Mouse (Mus musculus): ENCODE results near the gene 2310011J03Rik.
"Not testable (repeated sequence)": the region's sequence is repeated elsewhere in the genome, so short reads cannot be mapped to it uniquely, and the experiment has no call there.

2310011J03Rik gene

GRCm38 (mm10) chr10:80320340-80320760, at the start of gene 2310011J03Rik:
TSS of gene 2310011J03Rik (minus strand) at chr10:80320537.
- peak; percentile 79 for DNase-seq (ENCODE audit: low read depth, low spot score)

- no peak for DNase-seq (ENCODE audit: low read depth, low spot score)
These were observed 48.1 kb upstream of the 2310011J03Rik start for GRCm38 (mm10) chr10:80368392-80368791.

GRCm38 (mm10) chr10:80367954-80368353, 47.6 kb upstream of the 2310011J03Rik start:
- DNase-seq (ENCODE audit: low read depth, low spot score): no peak

GRCm38 (mm10) chr10:80365736-80366135, 45.4 kb upstream of the 2310011J03Rik start:
- DNase-seq (ENCODE audit: low read depth, low spot score): no peak

- DNase-seq (ENCODE audit: low read depth, low spot score): no peak
These were observed 43.4 kb upstream of the 2310011J03Rik start for GRCm38 (mm10) chr10:80363734-80364133.

GRCm38 (mm10) chr10:80357994-80358639, 37.8 kb upstream of the 2310011J03Rik start:
- peak; percentile 75 for DNase-seq (ENCODE audit: low read depth, low spot score)

GRCm38 (mm10) chr10:80357336-80357735, 37.0 kb upstream of the 2310011J03Rik start:
- no peak for DNase-seq (ENCODE audit: low read depth, low spot score)

GRCm38 (mm10) chr10:80356737-80357136, 36.4 kb upstream of the 2310011J03Rik start:
- DNase-seq (ENCODE audit: low read depth, low spot score): no peak

GRCm38 (mm10) chr10:80356001-80356682, 35.8 kb upstream of the 2310011J03Rik start, which contains the start of gene Plk5:
TSS of gene Plk5 (plus strand) at chr10:80356459.
- peak; percentile 65 for DNase-seq (ENCODE audit: low read depth, low spot score)

- peak; percentile 77 for DNase-seq (ENCODE audit: low read depth, low spot score)
These were observed 35.1 kb upstream of the 2310011J03Rik start for GRCm38 (mm10) chr10:80355431-80355830.

- no peak for DNase-seq (ENCODE audit: low read depth, low spot score)
These were observed 32.4 kb upstream of the 2310011J03Rik start for GRCm38 (mm10) chr10:80352727-80353126.

GRCm38 (mm10) chr10:80351896-80352295, 31.6 kb upstream of the 2310011J03Rik start:
- DNase-seq (ENCODE audit: low read depth, low spot score): no peak

- DNase-seq (ENCODE audit: low read depth, low spot score): no peak
These were observed 30.0 kb upstream of the 2310011J03Rik start for GRCm38 (mm10) chr10:80350292-80350691.

- no peak for DNase-seq (ENCODE audit: low read depth, low spot score)
These were observed 28.6 kb upstream of the 2310011J03Rik start for GRCm38 (mm10) chr10:80348981-80349380.

- DNase-seq (ENCODE audit: low read depth, low spot score): no peak
These were observed 28.0 kb upstream of the 2310011J03Rik start, which contains the start of gene Adamtsl5 for GRCm38 (mm10) chr10:80348244-80348781. TSS of gene Adamtsl5 (minus strand) at chr10:80348412.

GRCm38 (mm10) chr10:80347514-80347967, 27.2 kb upstream of the 2310011J03Rik start:
- no peak for DNase-seq (ENCODE audit: low read depth, low spot score)

GRCm38 (mm10) chr10:80345929-80346328, 25.6 kb upstream of the 2310011J03Rik start:
- DNase-seq (ENCODE audit: low read depth, low spot score): not testable (repeated sequence)

- no peak for DNase-seq (ENCODE audit: low read depth, low spot score)
These were observed 24.8 kb upstream of the 2310011J03Rik start for GRCm38 (mm10) chr10:80345122-80345521.

- no peak for DNase-seq (ENCODE audit: low read depth, low spot score)
These were observed 23.9 kb upstream of the 2310011J03Rik start for GRCm38 (mm10) chr10:80344131-80344661.

GRCm38 (mm10) chr10:80343425-80343895, 23.1 kb upstream of the 2310011J03Rik start:
- no peak for DNase-seq (ENCODE audit: low read depth, low spot score)

GRCm38 (mm10) chr10:80342749-80343424, 22.6 kb upstream of the 2310011J03Rik start:
- DNase-seq (ENCODE audit: low read depth, low spot score): no peak
